Mouse (Mus musculus) neural tube, postnatal 0 days (tissue): ENCODE results near the gene Usp15. TPM values are rescaled to one million over a fixed set of nuclear protein-coding genes. Genes with fewer than 3 reads are reported as not detected.

Experiments used
- microRNA-seq: library from miRNA; unstranded; fragments of <30 nt; microRNA quantifications from one replicate; pipeline ENCODE4, GENCODE M21; 2016
- polyA plus RNA-seq: library from polyadenylated mRNA; unstranded; fragments of >200 nt; fragmentation: Nextera tagmentation; extraction: Ambion mirVana; gene quantifications from 2 replicates; pipeline ENCODE4 v1.2.1, GENCODE M21; 2015

The Usp15 gene
- polyA plus RNA-seq, result 65.6 and 68.5 TPM in 2 replicates

DNA sequence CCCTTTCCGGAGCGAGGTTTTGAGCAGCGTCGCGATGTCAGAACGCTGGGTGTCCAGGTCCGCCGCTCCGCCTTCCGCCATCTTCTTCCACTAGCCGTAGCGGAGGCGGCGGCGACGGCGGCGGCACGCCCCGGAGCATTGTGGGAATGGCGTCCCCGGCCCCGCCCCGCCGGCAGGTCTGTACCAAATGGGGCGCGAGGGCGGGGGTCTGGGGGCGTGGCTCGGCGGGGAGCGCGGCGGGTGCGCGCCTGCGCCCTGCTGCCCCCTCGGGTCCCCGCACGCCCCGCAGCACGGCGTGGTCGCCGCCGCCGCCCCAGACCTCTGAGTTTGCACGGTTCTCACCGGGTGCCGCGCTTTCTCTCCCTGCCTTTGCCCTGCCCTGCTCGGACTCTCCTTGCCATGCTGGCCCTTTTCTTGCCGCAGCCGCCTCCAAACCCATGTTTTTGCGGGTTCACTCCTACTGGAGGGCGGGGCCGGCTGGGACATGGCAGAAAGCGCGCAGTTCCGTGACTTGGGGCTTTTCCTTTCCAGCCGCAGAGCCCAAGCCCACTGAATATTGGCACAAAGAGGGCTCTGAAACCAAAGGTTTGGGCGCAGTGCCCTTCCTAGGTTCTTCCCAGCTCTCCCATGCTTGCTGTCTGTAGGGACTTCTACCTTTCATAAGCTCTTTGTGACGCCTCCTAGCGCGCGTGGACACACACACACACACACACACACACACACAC, at the start of gene Usp15:
Usp15 (minus strand) TSS at position 161 of the 725 bp plus-strand sequence.

DNA sequence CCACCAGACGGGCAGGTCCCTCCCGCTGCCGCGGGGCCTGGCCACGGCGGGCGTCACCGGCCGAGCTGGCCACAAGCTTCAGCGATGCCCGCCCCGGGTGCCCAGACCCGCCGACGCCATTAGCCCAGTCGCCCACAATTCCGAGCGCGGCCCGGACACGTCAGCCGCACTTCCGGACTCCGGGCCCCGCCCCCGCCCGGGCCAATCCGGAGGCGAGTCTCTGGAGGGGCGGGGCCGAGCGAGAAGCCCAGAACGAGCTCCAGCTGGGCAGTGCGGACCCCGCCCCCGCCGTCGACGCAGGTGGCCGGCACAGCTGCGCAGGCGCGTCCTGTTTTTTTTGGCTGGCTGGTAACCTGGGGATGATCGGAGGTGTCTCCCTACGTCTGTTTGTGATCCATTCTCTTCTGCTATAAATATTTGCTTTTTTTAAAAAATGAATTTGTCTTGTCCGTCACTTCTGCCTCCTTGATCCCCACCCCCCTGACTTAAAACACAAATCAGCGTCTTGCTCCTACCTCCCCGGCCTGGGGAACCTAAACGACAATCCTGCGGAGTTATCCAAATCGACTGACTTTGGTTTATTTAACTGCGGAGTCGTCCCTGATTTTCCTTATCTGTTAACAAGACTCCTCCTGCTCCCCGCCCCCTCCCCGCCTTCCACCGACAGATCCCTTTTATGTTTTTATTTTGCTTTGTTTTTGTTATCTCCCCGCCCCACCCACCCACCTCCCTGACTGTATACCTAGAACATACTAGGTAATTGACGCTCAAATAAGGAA, 120.4 kb downstream of the Usp15 start, which contains the start of gene Mon2:
Mon2 (minus strand) TSS at position 261 of the 779 bp plus-strand sequence.

Small RNA genes within 50 kb of the gene (microRNA-seq; reads per million reads assigned to microRNA genes)
- not detected for gene Gm27920

Other genes starting within 250 kb of the Usp15 start
- 20.2 and 30.5 TPM in 2 replicates for gene Mon2, start 120.5 kb downstream of the Usp15 start, polyA plus RNA-seq
- gene Fam19a2, start 67.0 kb upstream of the Usp15 start, polyA plus RNA-seq, result 39.9 and 40.8 TPM in 2 replicates